Mouse (Mus musculus): ENCODE measurements at regions not wholly inside any gene's neighbourhood (a gene's known extent, or its start where the extent isn't known, plus 50 kb on each side); places are given as distances from the start of the nearest gene placed in this dataset.

DNA sequence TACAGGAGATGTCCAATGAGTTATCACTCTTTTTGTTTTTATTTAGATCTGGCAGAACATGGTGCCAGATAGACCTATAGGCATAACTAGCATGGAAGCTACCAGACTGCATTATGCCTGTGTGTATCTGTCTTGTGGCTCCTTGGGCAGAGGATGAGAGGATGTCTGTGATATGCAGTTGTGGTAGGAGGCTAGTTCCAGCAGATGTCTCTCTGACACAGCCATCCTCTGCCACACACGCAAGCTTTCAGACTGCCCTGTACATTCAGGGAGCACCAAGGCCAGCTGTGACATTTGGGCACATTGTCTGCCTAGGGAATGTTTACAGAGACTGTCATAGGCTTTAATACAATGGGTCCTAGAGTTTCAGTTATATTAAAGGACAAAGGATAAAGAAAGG, 295.6 kb upstream of the Ghitm start:
- TF ChIP-seq CTCF (IDR thresholded peaks at IDR 0.05; ENCODE audit: borderline replicate concordance, insufficient read depth, low read depth, low read length) (no peak), POLR2A (IDR thresholded peaks at IDR 0.05; ENCODE audit: borderline replicate concordance, insufficient read depth, low read length) (no peak)
